Mouse (Mus musculus) C2C12 (cell line): Measurements from ENCODE around the gene Pcbp2.

ENCODE experiments used
- CEBPB ChIP-seq: IDR thresholded peaks from one replicate; pipeline ENCODE4 v1.6.1; 2011; ENCODE audit warnings: low read depth, mild to moderate bottlenecking, control low read depth, moderate library complexity
- CTCF ChIP-seq: IDR thresholded peaks from one replicate; pipeline ENCODE4 v1.5.1; 2011; ENCODE audit not compliant: control insufficient read depth, insufficient read depth, insufficient read length
- MAX ChIP-seq: IDR thresholded peaks from one replicate; pipeline ENCODE4 v1.6.1; 2011; ENCODE audit warnings: mild to moderate bottlenecking, control low read depth
- MYOD1 ChIP-seq: IDR thresholded peaks from one replicate; pipeline ENCODE4 v1.6.1; 2011; ENCODE audit warnings: low read depth; ENCODE audit not compliant: control insufficient read depth, insufficient read length
- MYOG ChIP-seq: IDR thresholded peaks from one replicate; pipeline ENCODE4 v1.6.1; 2011; ENCODE audit not compliant: control insufficient read depth, insufficient read length; ENCODE audit errors: extremely low read depth
- USF1 ChIP-seq: IDR thresholded peaks from one replicate; pipeline ENCODE4 v1.6.1; 2011; ENCODE audit warnings: low read depth, mild to moderate bottlenecking, control low read depth, moderate library complexity

- no peak for TF ChIP-seq MAX
- TF ChIP-seq CTCF, result no peak
- TF ChIP-seq USF1, result no peak
- no peak for TF ChIP-seq MYOD1
- TF ChIP-seq MYOG, result no peak
- TF ChIP-seq CEBPB, result no peak
Observed at GRCm38 (mm10) chr15:102499370-102499769, 29.0 kb downstream of the Pcbp2 start.
